Mouse (Mus musculus) erythroblast, embryonic 14.5 days (primary cell): Measurements from ENCODE around the gene Pank4.

Experiments
- GATA1 ChIP-seq: IDR thresholded peaks from 2 replicates; pipeline ENCODE4 v1.6.1; 2012; ENCODE audit warnings: low read length, inconsistent platforms, mixed read lengths
- TAL1 ChIP-seq: IDR thresholded peaks from 3 replicates; pipeline ENCODE4 v1.6.1; 2012; ENCODE audit warnings: low read length, inconsistent platforms, mixed read lengths

DNA sequence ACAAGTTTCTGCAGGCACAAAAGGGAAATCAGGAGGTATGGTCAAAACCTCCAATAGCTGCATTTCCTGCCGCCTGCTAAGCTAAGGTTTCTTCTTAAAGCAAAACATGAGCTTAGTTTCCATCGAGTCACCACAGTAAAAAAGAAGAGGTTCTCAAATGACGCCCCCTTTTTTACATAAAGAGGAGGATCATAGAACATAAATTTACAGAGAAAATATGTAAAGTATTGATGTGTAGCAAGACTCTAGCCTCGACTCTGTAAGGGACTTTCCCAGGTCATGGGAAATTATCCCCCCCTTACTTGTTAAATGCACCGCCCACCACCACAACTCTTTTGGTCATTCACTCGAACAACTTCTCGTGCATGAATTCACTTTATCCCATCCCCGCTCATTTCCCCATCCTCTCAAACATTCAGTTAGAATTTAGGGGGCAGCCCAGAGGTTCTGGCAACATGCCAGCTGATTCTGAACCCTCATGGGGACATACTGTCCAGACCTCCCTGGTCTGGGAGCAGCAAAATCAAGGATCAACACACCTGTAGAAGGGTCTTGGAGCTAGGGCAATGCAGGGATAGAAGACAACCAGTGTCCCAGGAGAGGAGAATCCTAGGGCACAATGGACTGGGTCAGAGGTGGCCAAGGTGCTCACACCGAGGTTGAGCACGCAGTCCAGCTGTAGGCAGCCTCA, 21.1 kb upstream of the Pank4 start:
- no peak for TF ChIP-seq GATA1
- no peak for TF ChIP-seq TAL1
